Mouse (Mus musculus) heart, embryonic 14.5 days (tissue): ENCODE measurements around the gene Kctd3. TPM values are rescaled to one million over a fixed set of nuclear protein-coding genes. Genes with fewer than 3 reads are reported as not detected.
A peak's percentile ranks its signal among the peaks of the same experiment; 100 is the strongest.

Experiments
- ATAC-seq: fragments of 200-750 bp; cut with Nextera tagmentation; 2 replicates; pipeline ENCODE4 v1.8.0; 2017; ENCODE audit warnings: low read depth, moderate TSS enrichment; ENCODE audit not compliant: insufficient number of reproducible peaks, insufficient read depth, low FRiP score
- H3K27ac ChIP-seq, 2 experiments: fragments of 200-500 bp in 1 of 2; fragments of 300-500 bp in 1 of 2; sonication (generic) in 1 of 2; replicated peaks in 1 of 2; 2 replicates each; pipeline ENCODE4 v1.5.1; 2012 to 2014; ENCODE audit warnings: low read depth in 2 of 2, low read length in 2 of 2, control low read depth in 1 of 2, mild to moderate bottlenecking in 1 of 2, mixed read lengths in 1 of 2; ENCODE audit not compliant: control insufficient read depth in 1 of 2, insufficient read depth in 1 of 2
- H3K27me3 ChIP-seq: fragments of 300-500 bp; sonication (generic); 2 replicates; pipeline ENCODE4 v1.6.1; 2014; ENCODE audit warnings: mild to moderate bottlenecking, low read length, control low read depth; ENCODE audit not compliant: control insufficient read depth, insufficient read depth
- H3K36me3 ChIP-seq: fragments of 300-500 bp; sonication (generic); 2 replicates; pipeline ENCODE4 v1.6.1; 2014; ENCODE audit warnings: mild to moderate bottlenecking, control low read depth, low read length, mixed read lengths; ENCODE audit not compliant: control insufficient read depth, insufficient read depth
- H3K4me1 ChIP-seq, 2 experiments: fragments of 200-500 bp in 1 of 2; fragments of 300-500 bp in 1 of 2; sonication (generic) in 1 of 2; 2 replicates each; pipeline ENCODE4 v1.6.1; 2012 to 2014; ENCODE audit warnings: low read length in 2 of 2, control low read depth in 1 of 2, mixed read lengths in 1 of 2; ENCODE audit not compliant: control insufficient read depth in 2 of 2, insufficient read depth in 2 of 2
- H3K4me2 ChIP-seq: fragments of 300-500 bp; sonication (generic); 2 replicates; pipeline ENCODE4 v1.6.1; 2014; ENCODE audit warnings: mild to moderate bottlenecking, low read length
- H3K4me3 ChIP-seq, 2 experiments: fragments of 200-500 bp in 1 of 2; fragments of 300-500 bp in 1 of 2; sonication (generic) in 1 of 2; 2 replicates each; pipeline ENCODE4 v1.5.1; 2012 to 2014; ENCODE audit warnings: low read length in 2 of 2, mild to moderate bottlenecking in 2 of 2, control low read depth in 1 of 2, low read depth in 1 of 2, moderate library complexity in 1 of 2; ENCODE audit not compliant: control insufficient read depth in 1 of 2, insufficient read depth in 1 of 2
- H3K9ac ChIP-seq: fragments of 300-500 bp; sonication (generic); 2 replicates; pipeline ENCODE4 v1.6.1; 2014; ENCODE audit warnings: mild to moderate bottlenecking, low read length
- H3K9me3 ChIP-seq: fragments of 300-500 bp; sonication (generic); 2 replicates; pipeline ENCODE4 v1.6.1; 2016; ENCODE audit warnings: low read length, control low read depth; ENCODE audit not compliant: control insufficient read depth
- WGBS: fragments of 180-500 bp; shearing (Covaris S2); extraction: QIAGEN DNeasy Blood & Tissue Kit; methylation state at CpG from one replicate; pipeline ENCODE4 v1.1.7; 2014; 5-methylcytosine and 5-hydroxymethylcytosine counted together
- polyA plus RNA-seq: library from polyadenylated mRNA; unstranded; fragments of >200 nt; fragmentation: Nextera tagmentation; extraction: Ambion mirVana; gene quantifications from 2 replicates; pipeline ENCODE4 v1.2.1, GENCODE M21; 2014

The Kctd3 gene
- polyA plus RNA-seq, 1 experiment from 2014 or later = 25.9 TPM

- no peak overlapping the region for H3K4me2 ChIP-seq
- H3K9me3 ChIP-seq = no peaks in the 10 kb centered on the region
- peaks cover 4% of the 10 kb centered on the region; the same call in 1 of the 2 replicates for H3K27me3 ChIP-seq
- no peak overlapping the region for H3K4me3 ChIP-seq
- no peak overlapping the region for H3K27ac ChIP-seq
- 80% methylated on average over 4 of the region's 4 CpGs for WGBS
- no peak for ATAC-seq
- H3K36me3 ChIP-seq = no peaks in the 10 kb centered on the region
- H3K9ac ChIP-seq = no peak overlapping the region
- H3K4me1 ChIP-seq = peaks cover 12 to 24% of the 10 kb centered on the region in 2 experiments
Measured at GRCm38 (mm10) chr1:189010671-189011070, 3.0 kb upstream of the Kctd3 start.

DNA sequence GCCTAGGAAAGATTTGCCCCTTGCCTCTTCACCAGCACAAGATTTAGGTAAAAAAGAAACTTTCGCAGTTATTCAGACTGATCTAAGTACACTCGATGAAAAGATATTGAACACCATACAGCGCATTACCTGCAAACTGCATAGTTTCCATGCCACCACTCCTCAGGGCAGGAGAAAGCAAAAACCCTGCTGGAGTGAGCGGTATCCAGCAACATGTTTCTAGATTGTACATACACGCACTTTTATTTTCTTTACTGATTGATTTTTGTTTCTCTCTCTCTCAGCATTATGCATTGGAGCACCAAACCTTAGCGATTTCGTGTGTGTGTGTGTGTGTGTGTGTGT is 311 bp upstream of the Kctd3 start:
- Histone ChIP-seq H3K36me3 (peaks cover 8% of the 10 kb centered on the region; the same call in 1 of the 2 replicates), H3K9me3 (no peaks in the 10 kb centered on the region)

DNA sequence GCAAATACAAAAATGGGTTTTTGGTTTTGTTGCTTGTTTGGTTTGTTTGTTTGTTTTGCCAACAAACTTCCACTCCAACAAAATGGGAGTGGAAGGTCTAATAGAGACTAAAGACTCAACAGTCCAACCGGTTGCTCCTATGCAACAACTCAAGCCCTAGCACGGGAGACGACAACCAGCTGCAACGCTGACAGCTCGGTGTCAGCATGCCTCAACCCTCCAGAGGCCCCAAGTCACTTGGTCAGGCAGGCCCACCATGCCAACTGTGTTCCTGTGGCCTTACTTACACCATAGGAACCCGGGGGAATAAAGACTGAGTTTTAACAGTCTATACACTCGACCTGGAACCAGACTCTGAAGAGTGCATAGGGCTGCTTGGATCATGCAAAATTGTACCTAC is 815 bp downstream of the Kctd3 start:
- Histone ChIP-seq H3K9ac (peak overlapping the region; percentile 94), H3K36me3 (peaks cover 9% of the 10 kb centered on the region; the same call in 1 of the 2 replicates), H3K4me3 (peak overlapping the region; percentile 58 to 98), H3K27ac (no peak overlapping the region), H3K4me2 (peak overlapping the region; percentile 95), H3K27me3 (no peaks in the 10 kb centered on the region), H3K9me3 (no peaks in the 10 kb centered on the region), H3K4me1 (peaks cover 3 to 12% of the 10 kb centered on the region in 2 experiments; a peak in 3 of 4 replicates)
- WGBS = 2% methylated on average over 7 of the region's 7 CpGs
- no peak for ATAC-seq

More for the DNA sequence above, 311 bp upstream of the Kctd3 start:
- peaks cover 7 to 17% of the 10 kb centered on the region in 2 experiments; a peak in 3 of 4 replicates for H3K4me1 ChIP-seq
- peak overlapping the region; percentile 58 to 98; a peak in 3 of 4 replicates for H3K4me3 ChIP-seq
- H3K27me3 ChIP-seq = no peaks in the 10 kb centered on the region; the same call in 1 of the 2 replicates
- WGBS = 43% methylated on average over 7 of the region's 7 CpGs
- peak overlapping the region; percentile 48 for H3K4me2 ChIP-seq
- no peak for ATAC-seq
- 0 out of 2 replicates have a peak overlapping the region, but pooled peaks have one; percentile 94 for H3K9ac ChIP-seq
- H3K27ac ChIP-seq = no peak overlapping the region

- WGBS = 56% methylated on average over 5 of the region's 5 CpGs
- H3K4me3 ChIP-seq = peak overlapping the region in 1 of 2 experiments; percentile 98; a peak in 1 of 4 replicates
- peaks cover 3 to 12% of the 10 kb centered on the region in 2 experiments; a peak in 3 of 4 replicates for H3K4me1 ChIP-seq
- peaks cover 9% of the 10 kb centered on the region for H3K36me3 ChIP-seq
- no peaks in the 10 kb centered on the region for H3K27me3 ChIP-seq
- H3K4me2 ChIP-seq = peak overlapping the region; percentile 95
- no peak for ATAC-seq
- no peaks in the 10 kb centered on the region for H3K9me3 ChIP-seq
- no peak overlapping the region for H3K9ac ChIP-seq
- no peak overlapping the region for H3K27ac ChIP-seq
Measured at GRCm38 (mm10) chr1:189006267-189006666, 1.4 kb downstream of the Kctd3 start.

GRCm38 (mm10) chr1:189004774-189005173 is 2.9 kb downstream of the Kctd3 start:
- 98% methylated on average over 1 of the region's 1 CpGs for WGBS
- no peaks in the 10 kb centered on the region for H3K27me3 ChIP-seq
- H3K9me3 ChIP-seq = no peaks in the 10 kb centered on the region
- H3K9ac ChIP-seq = no peak overlapping the region
- H3K4me1 ChIP-seq = peaks cover 3 to 12% of the 10 kb centered on the region in 2 experiments; a peak in 3 of 4 replicates
- H3K4me3 ChIP-seq = no peak overlapping the region
- H3K27ac ChIP-seq = no peak overlapping the region
- no peak overlapping the region for H3K4me2 ChIP-seq
- peaks cover 24% of the 10 kb centered on the region for H3K36me3 ChIP-seq
- no peak for ATAC-seq

- no peak overlapping the region for H3K27ac ChIP-seq
- H3K27me3 ChIP-seq = no peaks in the 10 kb centered on the region
- no peak for ATAC-seq
- H3K4me1 ChIP-seq = peaks cover 1 to 10% of the 10 kb centered on the region in 2 experiments; a peak in 3 of 4 replicates
- H3K36me3 ChIP-seq = peaks cover 50% of the 10 kb centered on the region
- no peak overlapping the region for H3K9ac ChIP-seq
- H3K9me3 ChIP-seq = no peaks in the 10 kb centered on the region
- H3K4me2 ChIP-seq = no peak overlapping the region
- no peak overlapping the region for H3K4me3 ChIP-seq
- 87% methylated on average over 12 of the region's 12 CpGs for WGBS
Measured at GRCm38 (mm10) chr1:189001815-189002214, 5.8 kb downstream of the Kctd3 start.

DNA sequence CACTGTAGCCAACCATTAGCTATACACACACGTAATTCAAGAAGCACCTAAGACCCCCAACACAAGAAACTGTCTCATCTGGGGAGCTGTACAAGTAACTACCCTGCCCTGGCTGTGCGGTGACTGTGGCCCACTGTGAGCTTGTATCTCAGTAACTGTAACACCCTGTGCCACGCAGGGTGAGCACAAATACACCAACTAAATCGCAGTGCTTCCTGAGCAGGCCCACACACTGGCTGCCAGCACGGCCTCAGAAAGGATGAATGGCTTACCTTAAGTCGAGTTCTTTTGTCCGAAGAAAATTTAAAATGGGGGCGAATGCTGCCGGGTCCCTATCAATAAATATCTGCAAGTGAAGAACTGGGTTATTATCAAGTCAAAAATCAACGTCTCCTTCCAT is 7.7 kb downstream of the Kctd3 start:
- no peaks in the 10 kb centered on the region for H3K9me3 ChIP-seq
- H3K36me3 ChIP-seq = peaks cover 63% of the 10 kb centered on the region
- H3K4me2 ChIP-seq = no peak overlapping the region
- no peak overlapping the region for H3K4me3 ChIP-seq
- H3K27ac ChIP-seq = no peak overlapping the region
- no peak overlapping the region for H3K9ac ChIP-seq
- H3K27me3 ChIP-seq = no peaks in the 10 kb centered on the region
- 95% methylated on average over 10 of the region's 10 CpGs for WGBS
- no peak for ATAC-seq
- no peaks in the 10 kb centered on the region for H3K4me1 ChIP-seq

GRCm38 (mm10) chr1:188997921-188998320 is 9.7 kb downstream of the Kctd3 start:
- H3K27me3 ChIP-seq = no peaks in the 10 kb centered on the region
- no peak overlapping the region for H3K27ac ChIP-seq
- H3K9me3 ChIP-seq = no peaks in the 10 kb centered on the region
- no peak for ATAC-seq
- H3K36me3 ChIP-seq = peaks cover 76% of the 10 kb centered on the region
- H3K4me3 ChIP-seq = no peak overlapping the region
- WGBS = 96% methylated on average over 3 of the region's 3 CpGs
- H3K4me2 ChIP-seq = no peak overlapping the region
- no peak overlapping the region for H3K9ac ChIP-seq
- H3K4me1 ChIP-seq = no peaks in the 10 kb centered on the region
